Mouse (Mus musculus): Measurements from ENCODE around the gene Hivep2. TPM values are rescaled to one million over a fixed set of nuclear protein-coding genes. Genes with fewer than 3 reads are reported as not detected.

Gene Hivep2
- total RNA-seq, 2 experiments from 2014 or later = 53.4 to 64.4 TPM

- no peak for DNase-seq
These were observed 203.1 kb downstream of the Hivep2 start for GRCm38 (mm10) chr10:14168869-14169566.

DNA sequence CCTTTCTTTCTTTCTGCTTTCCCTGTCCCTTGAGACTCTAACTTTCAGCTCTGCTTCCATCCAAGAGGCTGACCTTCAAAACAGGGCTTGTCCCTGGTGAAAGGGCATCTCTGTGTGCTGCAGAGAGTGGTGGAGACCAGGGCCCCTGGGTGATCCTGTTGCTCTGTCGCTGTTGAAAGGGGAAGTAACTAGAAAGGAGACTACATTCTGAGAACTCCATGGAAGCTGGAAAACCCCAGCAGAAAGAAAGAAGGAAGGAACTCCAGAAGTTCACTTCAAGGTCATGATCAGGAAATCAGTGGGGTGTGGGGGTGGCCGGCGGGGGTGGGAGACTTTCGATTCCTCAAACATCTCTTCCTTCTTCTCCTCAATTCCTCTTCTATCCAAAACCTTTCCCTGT lies 208.2 kb downstream of the Hivep2 start:
- no peak for DNase-seq

DNA sequence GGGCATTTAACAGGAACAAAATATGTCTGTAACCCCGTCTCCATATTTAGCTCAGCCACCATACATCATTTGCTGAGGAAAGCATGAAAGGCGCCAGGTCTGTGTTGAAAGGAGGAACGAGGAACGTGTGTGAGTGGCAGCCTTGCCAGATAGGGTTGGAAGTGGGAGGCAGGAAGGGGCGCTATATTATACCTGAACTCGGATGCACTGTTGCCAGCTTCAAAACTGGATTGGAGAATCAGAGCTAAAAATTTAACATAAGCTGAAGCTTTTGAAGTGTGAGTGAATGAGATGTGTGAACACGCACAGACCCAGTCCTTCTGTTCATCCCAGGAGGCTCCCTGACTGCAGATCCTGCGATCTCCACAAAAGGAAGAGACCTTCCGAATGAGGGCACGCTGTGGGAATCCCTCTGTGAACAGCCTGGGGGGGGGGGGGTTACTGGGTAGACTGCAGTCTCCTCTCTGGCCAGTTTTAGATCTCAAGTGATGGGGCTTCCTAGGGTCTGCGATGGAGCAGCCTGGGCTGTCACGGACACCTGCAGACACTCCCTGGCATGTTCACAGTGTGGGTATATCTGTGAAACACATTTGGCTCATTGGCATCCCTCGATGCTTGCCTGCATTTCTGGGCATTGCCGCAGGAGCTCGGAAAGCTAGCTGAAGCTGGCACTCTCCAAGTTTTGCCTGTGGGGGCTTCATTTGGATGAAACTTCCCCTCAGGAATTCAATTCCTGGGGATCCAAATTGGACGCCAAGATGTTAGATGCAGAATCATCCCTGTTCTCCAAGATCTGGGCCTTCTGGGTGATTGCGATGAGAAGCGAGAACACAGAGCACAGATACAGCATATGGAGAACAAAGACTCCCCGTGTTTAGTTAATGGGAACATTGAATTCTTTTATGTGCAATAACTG lies 213.8 kb downstream of the Hivep2 start:
- DNase-seq = no peak

- no peak for DNase-seq
These were observed 220.6 kb downstream of the Hivep2 start for GRCm38 (mm10) chr10:14186352-14186976.

GRCm38 (mm10) chr10:14189050-14189449 lies 223.2 kb downstream of the Hivep2 start:
- no peak for DNase-seq

DNA sequence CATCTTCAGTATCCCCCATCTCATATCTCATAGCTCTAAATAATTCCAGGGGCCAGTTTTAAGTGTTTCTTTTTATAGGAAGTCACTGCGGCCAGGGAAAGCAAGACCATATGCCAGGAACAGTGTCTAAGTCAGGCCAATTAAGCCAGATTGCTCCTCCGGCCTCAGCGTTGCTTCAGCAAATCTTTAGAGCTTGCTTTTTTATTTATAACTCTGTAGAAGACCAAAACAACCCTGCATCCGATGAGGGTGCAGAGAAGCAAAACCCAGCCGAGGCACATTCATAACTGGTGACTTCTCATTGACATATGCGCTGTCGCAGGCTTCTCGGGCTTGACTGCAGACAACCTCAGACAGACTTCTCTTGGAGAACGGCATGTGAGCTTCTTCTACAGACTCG lies 225.3 kb downstream of the Hivep2 start:
- no peak for DNase-seq

DNA sequence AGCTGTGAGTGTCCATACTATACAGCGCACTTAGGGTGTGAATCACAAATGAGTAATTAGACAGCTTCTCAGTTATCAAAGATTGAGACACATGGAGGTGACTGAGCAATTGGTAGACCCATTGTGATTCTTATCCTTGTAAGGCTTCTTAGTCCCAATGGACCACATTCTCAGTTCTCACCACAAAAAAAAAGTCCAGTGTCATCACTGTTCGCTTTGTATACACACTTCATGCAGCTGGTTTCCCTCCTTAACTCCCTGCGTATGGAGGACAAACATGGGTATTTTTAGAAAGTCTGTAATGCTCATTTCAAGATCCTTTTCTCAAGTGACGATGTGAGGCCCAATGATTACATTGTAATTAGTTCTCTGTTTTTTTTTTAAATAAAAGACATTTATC lies 226.3 kb downstream of the Hivep2 start:
- no peak for DNase-seq

DNA sequence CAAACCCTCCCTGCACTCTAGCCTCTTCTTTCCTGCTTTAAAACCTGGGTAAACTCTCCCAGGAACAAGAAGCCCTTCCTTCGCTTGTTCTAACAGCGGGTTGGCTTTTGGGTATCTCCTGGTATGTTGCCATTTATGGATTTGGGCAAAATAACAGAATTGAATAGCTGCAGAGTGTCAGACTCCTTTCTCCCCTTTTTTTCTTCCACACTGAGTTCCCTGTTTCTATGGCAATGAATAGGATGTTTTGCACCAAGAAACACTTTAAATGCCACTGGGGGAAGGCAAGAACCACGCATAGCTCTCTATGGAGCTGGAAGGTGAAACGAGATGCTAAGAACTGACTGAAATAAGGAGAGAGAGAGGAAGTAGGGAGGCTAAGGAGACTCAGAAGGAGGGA lies 227.8 kb downstream of the Hivep2 start:
- DNase-seq = no peak

DNA sequence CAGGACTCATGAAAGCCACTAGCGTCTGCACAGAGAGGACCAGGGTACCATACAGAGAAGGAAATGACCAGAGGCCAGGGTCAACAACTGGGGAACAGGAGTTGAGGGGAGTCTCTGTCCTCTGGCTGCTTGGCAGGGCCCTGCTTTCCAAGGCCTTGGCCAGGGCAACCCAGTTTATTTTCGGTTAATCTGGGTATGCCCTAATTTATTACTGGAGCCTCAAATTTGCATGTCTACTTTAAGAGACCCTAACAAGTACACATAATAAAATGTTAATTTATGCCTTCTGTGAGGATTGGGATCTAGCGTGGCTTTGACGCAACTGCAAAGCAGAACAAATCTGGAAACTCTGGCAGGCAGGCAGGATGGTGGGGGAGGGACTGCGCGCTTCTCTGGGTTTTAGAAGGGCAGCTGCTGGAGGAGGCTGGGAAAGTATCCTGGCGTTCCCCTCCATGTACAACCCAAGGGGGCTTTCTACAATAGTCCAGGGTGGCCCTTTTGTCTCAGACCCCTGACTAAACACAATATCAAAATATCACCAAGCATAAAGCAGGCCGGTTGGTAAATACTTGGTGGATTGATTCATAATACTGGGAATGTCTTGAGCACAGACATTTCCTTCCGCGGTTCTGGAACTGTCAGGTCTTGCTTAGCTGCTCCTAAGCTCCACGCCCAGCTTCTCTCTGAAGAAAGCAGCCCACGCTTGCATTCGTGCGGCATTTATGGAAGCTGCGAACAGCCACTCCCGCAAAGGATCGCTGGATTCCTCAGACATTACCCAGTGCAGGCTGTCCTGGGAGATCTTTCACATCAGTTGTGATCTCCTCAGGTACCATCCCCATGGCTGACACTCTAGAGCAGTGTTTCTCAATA lies 230.1 kb downstream of the Hivep2 start:
- DNase-seq = peak; percentile 25

- DNase-seq = no peak
These were observed 230.9 kb downstream of the Hivep2 start for GRCm38 (mm10) chr10:14196785-14197184.

DNA sequence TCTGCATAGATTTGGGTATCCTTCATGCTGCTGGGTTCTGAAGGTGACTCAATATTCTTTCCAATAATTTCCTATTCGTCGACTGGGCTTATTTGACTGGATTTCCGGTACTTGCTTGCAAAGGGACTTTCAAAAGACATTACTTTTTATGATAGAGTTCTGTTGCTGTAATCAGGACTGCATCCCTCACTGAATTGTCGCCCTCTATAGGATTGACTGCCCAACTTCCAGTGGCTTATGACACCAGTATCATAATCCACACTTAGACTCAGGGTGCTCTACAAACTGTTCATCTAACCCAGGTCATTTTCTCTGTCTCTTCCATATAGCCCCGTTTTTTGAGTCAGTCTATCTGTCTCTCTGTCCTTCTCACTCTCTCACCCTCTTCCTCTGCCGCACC lies 231.4 kb downstream of the Hivep2 start:
- DNase-seq = no peak

GRCm38 (mm10) chr10:14199332-14199731 lies 233.5 kb downstream of the Hivep2 start:
- no peak for DNase-seq

DNA sequence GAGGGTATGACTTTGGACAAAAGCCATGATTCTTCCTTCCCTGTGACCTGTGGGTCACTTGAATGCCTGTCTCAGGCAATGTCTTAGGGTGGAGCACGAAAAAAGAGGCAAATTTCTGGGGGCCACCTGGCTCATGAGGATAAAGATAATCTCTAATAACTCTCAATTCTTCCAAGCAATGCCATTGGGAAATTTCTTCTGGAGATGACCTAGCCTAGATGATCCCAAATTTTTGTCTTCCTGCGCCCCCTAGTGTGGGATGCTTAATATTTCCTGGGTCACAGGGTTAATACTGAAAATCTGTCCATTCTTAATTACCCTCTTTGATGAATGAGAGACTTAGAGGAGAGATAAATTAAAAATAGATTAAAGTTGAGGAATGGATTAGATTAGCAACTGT lies 234.4 kb downstream of the Hivep2 start:
- DNase-seq = peak; percentile 57

Other genes with a start within 250 kb of the Hivep2 start
- gene Aig1, start 97.1 kb upstream of the Hivep2 start, total RNA-seq (2021) = 10 to 100 TPM; 34.0 to 36.4 TPM